Mouse (Mus musculus) midbrain, embryonic 12.5 days (tissue): ENCODE results near the gene Samd8. TPM values are rescaled to one million over a fixed set of nuclear protein-coding genes. Genes with fewer than 3 reads are reported as not detected.

Source experiments
- ATAC-seq: fragments of 200-750 bp; cut with Nextera tagmentation; 2 replicates; pipeline ENCODE4 v1.8.0; 2017; ENCODE audit warnings: low read depth, moderate TSS enrichment, moderate library complexity; ENCODE audit not compliant: low FRiP score
- H3K27ac ChIP-seq: fragments of 300-500 bp; sonication (generic); replicated peaks from 2 replicates; pipeline ENCODE4 v1.5.1; 2016; ENCODE audit warnings: mild to moderate bottlenecking
- H3K27me3 ChIP-seq: fragments of 300-500 bp; sonication (generic); 2 replicates; pipeline ENCODE4 v1.6.1; 2016; ENCODE audit warnings: mild to moderate bottlenecking
- H3K36me3 ChIP-seq: fragments of 300-500 bp; sonication (generic); 2 replicates; pipeline ENCODE4 v1.6.1; 2016
- H3K4me1 ChIP-seq: fragments of 300-500 bp; sonication (generic); 2 replicates; pipeline ENCODE4 v1.6.1; 2016
- H3K4me2 ChIP-seq: fragments of 300-500 bp; sonication (generic); replicated peaks from 2 replicates; pipeline ENCODE4 v1.6.1; 2016; ENCODE audit warnings: mild to moderate bottlenecking, moderate library complexity
- H3K4me3 ChIP-seq: fragments of 300-500 bp; sonication (generic); 2 replicates; pipeline ENCODE4 v1.5.1; 2016; ENCODE audit warnings: mild to moderate bottlenecking
- H3K9ac ChIP-seq: fragments of 300-500 bp; sonication (generic); replicated peaks from 2 replicates; pipeline ENCODE4 v1.6.1; 2016; ENCODE audit warnings: mild to moderate bottlenecking, moderate library complexity
- H3K9me3 ChIP-seq: fragments of 300-500 bp; sonication (generic); 2 replicates; pipeline ENCODE4 v1.6.1; 2016; ENCODE audit warnings: mild to moderate bottlenecking
- WGBS: fragments of 180-500 bp; shearing (Covaris S2); methylation state at CpG from one replicate; pipeline ENCODE4 v1.1.7; 2016; 5-methylcytosine and 5-hydroxymethylcytosine counted together
- polyA plus RNA-seq: library from polyadenylated mRNA; unstranded; fragments of >200 nt; fragmentation: Nextera tagmentation; extraction: Ambion mirVana; gene quantifications from 2 replicates; pipeline ENCODE4 v1.2.1, GENCODE M21; 2016

Samd8 gene
- polyA plus RNA-seq, 1 experiment from 2014 or later: 14.3 TPM

DNA sequence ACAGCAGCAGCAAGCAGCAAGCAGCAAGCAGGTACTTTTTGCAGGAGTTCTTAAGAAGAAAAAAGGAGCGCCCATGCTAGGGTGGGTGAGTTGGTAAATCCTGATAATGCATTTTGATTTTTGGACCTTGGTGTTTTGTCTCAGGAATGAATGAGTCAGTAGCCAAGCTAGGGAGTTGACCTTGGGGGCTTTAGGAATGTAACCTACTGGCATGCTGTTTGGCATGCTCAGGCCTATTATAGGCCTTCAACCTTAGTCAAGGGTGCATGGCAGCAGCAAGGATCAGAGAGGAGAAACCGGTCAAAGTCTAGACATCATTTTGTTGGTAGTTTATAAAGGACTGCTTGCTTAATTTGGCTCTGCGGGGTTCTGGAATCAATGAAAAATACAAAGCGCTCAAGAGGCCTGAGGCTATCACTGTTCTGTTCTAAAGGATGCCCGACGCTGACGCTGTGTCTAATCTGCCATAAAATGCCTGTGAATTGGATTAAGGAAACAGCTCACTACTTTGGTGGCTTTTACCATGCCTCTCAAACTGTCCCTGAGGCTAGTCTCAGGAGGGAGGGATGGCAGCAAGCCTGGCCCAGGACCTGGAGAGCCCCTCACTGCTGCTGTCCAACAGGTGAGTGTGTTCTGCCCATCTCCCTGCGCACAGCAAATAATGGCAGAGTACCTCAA, 28.2 kb upstream of the Samd8 start:
- Histone ChIP-seq H3K27me3 (peaks cover 31% of the 10 kb centered on the region), H3K4me3 (no peak overlapping the region), H3K36me3 (no peaks in the 10 kb centered on the region), H3K27ac (no peak overlapping the region), H3K9me3 (0 out of 2 replicates have a peak, but pooled peaks cover 5% of the 10 kb centered on the region), H3K9ac (no peak overlapping the region), H3K4me1 (peaks cover 15% of the 10 kb centered on the region), H3K4me2 (no peak overlapping the region)
- ATAC-seq: no peak
- WGBS: 39% methylated on average over 8 of the region's 8 CpGs

DNA sequence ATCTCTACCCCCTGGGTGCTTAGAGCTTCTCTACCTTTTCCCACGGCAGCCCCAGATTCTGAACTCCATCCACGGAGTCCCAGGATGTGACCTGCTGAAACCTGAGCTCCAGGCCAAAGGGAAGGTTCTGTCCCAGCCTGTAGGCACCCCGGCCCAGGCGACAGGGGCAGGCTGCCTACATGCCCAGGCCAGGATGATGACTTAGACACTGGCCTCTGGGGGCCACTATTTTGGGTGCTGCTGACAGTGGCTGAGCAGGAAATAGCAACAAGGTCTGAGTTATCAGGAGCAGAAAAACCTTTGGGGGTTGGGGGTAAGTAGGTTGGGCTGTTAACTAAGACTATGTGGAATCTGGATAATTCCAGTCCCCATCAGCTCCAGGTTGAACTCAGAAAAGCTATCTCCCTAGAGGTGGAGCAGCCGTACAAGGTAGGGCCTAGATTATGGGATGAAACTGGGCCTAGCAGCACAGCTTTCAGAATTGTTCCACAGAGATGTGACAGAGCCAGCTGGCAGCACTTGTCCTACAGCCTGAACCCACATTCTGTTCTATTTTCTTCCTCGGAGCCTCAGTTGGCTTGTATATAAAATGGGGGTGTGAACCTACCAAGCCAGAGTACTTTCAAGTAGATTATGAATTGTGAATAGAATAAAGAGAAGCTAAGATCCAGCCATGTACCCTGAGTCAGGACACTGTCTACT, 21.1 kb upstream of the Samd8 start:
- WGBS: 88% methylated on average over 6 of the region's 6 CpGs
- Histone ChIP-seq H3K27ac (no peak overlapping the region), H3K9me3 (0 out of 2 replicates have a peak, but pooled peaks cover 4% of the 10 kb centered on the region), H3K4me1 (no peaks in the 10 kb centered on the region), H3K4me3 (no peak overlapping the region), H3K9ac (no peak overlapping the region), H3K27me3 (peaks cover 17% of the 10 kb centered on the region), H3K4me2 (no peak overlapping the region), H3K36me3 (no peaks in the 10 kb centered on the region)
- no peak for ATAC-seq

- Histone ChIP-seq H3K9ac (no peak overlapping the region), H3K27ac (no peak overlapping the region), H3K4me3 (no peak overlapping the region), H3K4me2 (no peak overlapping the region), H3K4me1 (no peaks in the 10 kb centered on the region), H3K27me3 (peaks cover 9% of the 10 kb centered on the region; the same call in 1 of the 2 replicates), H3K36me3 (no peaks in the 10 kb centered on the region), H3K9me3 (0 out of 2 replicates have a peak, but pooled peaks cover 4% of the 10 kb centered on the region)
- ATAC-seq: no peak
- 96% methylated on average over 4 of the region's 4 CpGs for WGBS
These were observed 20.4 kb upstream of the Samd8 start for GRCm38 (mm10) chr14:21729936-21730335.

DNA sequence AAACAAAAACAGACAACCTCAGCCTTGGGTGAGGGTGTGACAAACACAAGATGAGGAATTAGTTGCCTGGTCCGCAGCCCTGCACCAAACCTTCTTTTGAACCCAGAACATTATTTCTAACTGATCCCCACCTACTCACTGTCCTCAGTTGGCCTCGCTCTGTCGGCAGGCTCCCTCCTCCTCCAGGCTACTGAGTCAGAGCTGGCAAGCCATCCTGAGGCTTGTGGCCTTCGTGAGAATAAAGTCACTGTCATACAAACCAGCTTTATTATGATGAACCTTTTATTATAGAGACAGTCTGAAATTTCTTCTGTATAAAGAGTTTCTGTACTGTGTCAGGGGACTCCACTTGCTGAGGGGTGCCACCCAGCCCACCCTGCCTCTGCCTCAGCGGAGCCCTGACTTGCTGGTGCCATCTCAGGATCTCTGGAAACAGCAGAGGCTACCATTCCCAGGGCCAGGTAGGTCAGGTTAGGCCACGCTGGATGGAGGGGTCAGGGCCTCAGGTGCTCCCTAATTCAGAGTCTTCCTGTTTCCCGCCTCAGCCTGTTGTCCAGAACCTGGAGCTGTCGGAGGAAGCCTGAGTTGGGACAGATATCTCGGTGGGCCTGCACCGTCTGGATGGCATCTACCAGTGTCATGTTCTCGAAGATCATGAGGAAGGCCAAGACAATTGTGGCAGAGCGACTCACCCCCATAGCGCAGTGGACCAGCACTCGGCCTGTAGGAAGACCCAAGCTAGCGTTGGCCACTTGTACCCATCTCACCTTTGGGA, 17.0 kb upstream of the Samd8 start:
- no peaks in the 10 kb centered on the region for H3K36me3 ChIP-seq
- 95% methylated on average over 15 of the region's 15 CpGs for WGBS
- no peaks in the 10 kb centered on the region for H3K4me1 ChIP-seq
- no peak overlapping the region for H3K4me2 ChIP-seq
- H3K9me3 ChIP-seq: 0 out of 2 replicates have a peak, but pooled peaks cover 4% of the 10 kb centered on the region
- H3K9ac ChIP-seq: no peak overlapping the region
- H3K27me3 ChIP-seq: no peaks in the 10 kb centered on the region
- no peak overlapping the region for H3K4me3 ChIP-seq
- no peak for ATAC-seq
- H3K27ac ChIP-seq: no peak overlapping the region

DNA sequence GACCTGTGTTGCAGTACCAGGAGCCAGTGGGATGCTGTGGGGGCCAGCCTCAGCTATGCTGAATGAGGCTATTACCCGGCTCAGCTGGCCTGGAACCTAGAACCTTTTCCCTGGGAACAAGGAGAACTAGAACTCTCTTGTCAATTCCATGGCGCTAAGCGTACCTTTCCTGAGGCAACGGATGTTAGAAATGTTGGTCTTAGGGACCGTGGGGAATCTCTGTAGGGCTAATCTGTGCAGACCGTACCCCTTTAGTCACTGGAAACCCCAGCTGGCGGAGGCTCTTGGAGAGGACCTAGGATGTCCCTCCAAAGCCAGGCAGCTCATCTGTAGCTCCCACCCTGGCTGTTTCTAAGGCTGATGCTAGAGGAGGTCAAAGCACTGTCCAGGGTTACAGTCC, 10.0 kb upstream of the Samd8 start:
- no peaks in the 10 kb centered on the region for H3K36me3 ChIP-seq
- no peak overlapping the region for H3K4me2 ChIP-seq
- 95% methylated on average over 7 of the region's 7 CpGs for WGBS
- no peak overlapping the region; the same call in 1 of the 2 replicates for H3K9ac ChIP-seq
- H3K27ac ChIP-seq: no peak overlapping the region
- no peak for ATAC-seq
- H3K4me3 ChIP-seq: no peak overlapping the region
- no peaks in the 10 kb centered on the region for H3K9me3 ChIP-seq
- H3K4me1 ChIP-seq: no peaks in the 10 kb centered on the region
- H3K27me3 ChIP-seq: peaks cover 7% of the 10 kb centered on the region; the same call in 1 of the 2 replicates

GRCm38 (mm10) chr14:21741314-21741713, 9.0 kb upstream of the Samd8 start:
- no peak for ATAC-seq
- H3K9me3 ChIP-seq: no peaks in the 10 kb centered on the region
- H3K4me3 ChIP-seq: no peak overlapping the region
- no peaks in the 10 kb centered on the region for H3K4me1 ChIP-seq
- H3K27me3 ChIP-seq: peaks cover 7% of the 10 kb centered on the region; the same call in 1 of the 2 replicates
- no peak overlapping the region for H3K4me2 ChIP-seq
- 92% methylated on average over 3 of the region's 3 CpGs for WGBS
- H3K36me3 ChIP-seq: no peaks in the 10 kb centered on the region
- H3K9ac ChIP-seq: no peak overlapping the region
- H3K27ac ChIP-seq: no peak overlapping the region

DNA sequence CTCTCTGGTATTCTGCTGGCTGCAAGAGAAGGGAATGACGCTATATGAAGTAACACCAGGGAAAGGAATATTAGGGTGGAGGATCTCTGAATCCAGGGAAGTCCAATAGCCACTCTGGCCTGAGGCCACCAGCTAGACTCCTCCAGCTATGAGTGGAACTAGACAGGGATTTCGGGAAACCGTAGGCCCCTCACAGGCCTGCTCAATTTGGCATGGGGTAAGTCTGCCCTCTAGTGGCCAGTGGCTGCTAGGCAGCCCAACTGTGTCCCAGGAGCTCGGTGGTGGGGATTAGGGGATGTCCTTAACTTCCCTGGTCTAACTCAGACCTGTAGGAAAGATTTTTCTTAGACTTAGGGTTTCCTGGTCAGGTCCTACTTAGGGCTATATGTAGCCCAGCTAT, 8.5 kb upstream of the Samd8 start:
- Histone ChIP-seq H3K4me3 (no peak overlapping the region), H3K4me1 (no peaks in the 10 kb centered on the region), H3K36me3 (no peaks in the 10 kb centered on the region), H3K4me2 (no peak overlapping the region), H3K9me3 (no peaks in the 10 kb centered on the region), H3K9ac (no peak overlapping the region), H3K27ac (no peak overlapping the region), H3K27me3 (peaks cover 7% of the 10 kb centered on the region; the same call in 1 of the 2 replicates)
- peak; percentile 82 for ATAC-seq
- WGBS: 11% methylated on average over 4 of the region's 4 CpGs

DNA sequence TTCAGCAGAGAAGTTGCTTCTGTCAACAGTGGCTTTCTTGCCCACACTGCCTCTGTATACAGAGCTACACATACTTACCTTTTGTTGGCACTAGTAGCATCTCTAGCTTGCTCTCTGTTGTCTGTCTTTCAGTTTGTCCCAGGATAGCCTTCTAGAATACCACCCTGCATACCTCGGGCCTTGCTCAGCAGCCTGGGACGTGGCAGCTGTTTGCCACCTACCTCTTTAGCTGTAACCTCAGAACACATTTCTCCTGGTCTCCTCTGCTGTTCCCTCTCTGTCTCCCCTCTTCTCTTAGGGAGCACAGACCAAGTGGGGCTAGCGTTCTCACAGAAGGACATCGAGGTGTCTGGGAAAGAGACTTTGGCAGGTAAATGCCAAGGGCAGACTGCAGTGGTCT, 7.9 kb upstream of the Samd8 start:
- Histone ChIP-seq H3K36me3 (no peaks in the 10 kb centered on the region), H3K27me3 (peaks cover 7% of the 10 kb centered on the region; the same call in 1 of the 2 replicates), H3K9me3 (no peaks in the 10 kb centered on the region), H3K4me3 (no peak overlapping the region), H3K4me2 (no peak overlapping the region), H3K27ac (no peak overlapping the region), H3K9ac (no peak overlapping the region), H3K4me1 (no peaks in the 10 kb centered on the region)
- WGBS: 93% methylated on average over 4 of the region's 4 CpGs
- ATAC-seq: no peak

DNA sequence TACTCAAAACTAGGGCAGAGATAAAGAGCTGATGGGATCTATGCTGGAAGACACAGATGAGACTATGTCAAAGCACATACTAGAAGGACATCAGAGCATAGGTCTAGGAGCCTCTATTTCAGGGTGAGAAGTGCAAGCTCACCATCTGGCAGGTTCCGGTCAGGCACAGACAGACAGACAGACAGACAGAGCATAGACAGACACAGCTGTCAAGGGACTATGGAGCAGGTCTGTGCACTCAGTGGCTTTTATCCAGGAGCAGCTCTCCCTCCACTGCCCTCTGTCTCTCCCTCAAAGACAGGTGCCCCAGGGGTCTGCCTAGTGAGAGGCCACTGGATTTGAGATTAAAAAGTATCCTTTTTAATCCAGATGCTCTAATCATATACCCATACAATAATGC, 6.2 kb upstream of the Samd8 start:
- H3K4me1 ChIP-seq: no peaks in the 10 kb centered on the region
- no peak overlapping the region for H3K4me3 ChIP-seq
- H3K9me3 ChIP-seq: no peaks in the 10 kb centered on the region
- WGBS: 92% methylated on average over 1 of the region's 1 CpGs
- no peaks in the 10 kb centered on the region for H3K36me3 ChIP-seq
- no peak overlapping the region for H3K4me2 ChIP-seq
- H3K27ac ChIP-seq: no peak overlapping the region
- peaks cover 7% of the 10 kb centered on the region; the same call in 1 of the 2 replicates for H3K27me3 ChIP-seq
- no peak for ATAC-seq
- H3K9ac ChIP-seq: no peak overlapping the region

DNA sequence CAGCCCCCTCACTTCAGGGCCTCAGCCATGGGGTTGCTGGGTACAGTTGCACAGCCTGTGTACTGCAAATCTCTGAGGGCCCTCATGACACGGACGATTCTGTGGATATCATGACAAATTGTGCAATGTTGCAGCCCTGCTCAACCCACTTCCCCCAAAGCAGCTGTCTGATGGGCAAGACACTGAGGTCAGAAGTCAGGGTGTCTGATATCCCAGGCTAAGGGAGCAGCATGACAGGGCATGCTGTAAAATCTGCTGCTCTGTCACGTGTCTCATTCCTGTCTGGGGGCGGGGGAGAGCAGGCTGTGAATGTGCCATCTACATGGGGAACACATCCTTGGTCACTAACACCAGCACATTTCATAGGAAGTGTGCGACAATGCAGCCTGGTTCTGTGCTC, 5.2 kb upstream of the Samd8 start:
- Histone ChIP-seq H3K9ac (no peak overlapping the region), H3K27me3 (peaks cover 7% of the 10 kb centered on the region; the same call in 1 of the 2 replicates), H3K4me3 (no peak overlapping the region), H3K36me3 (no peaks in the 10 kb centered on the region), H3K27ac (no peak overlapping the region), H3K9me3 (no peaks in the 10 kb centered on the region), H3K4me1 (no peaks in the 10 kb centered on the region), H3K4me2 (no peak overlapping the region)
- no peak for ATAC-seq
- WGBS: 80% methylated on average over 5 of the region's 5 CpGs

DNA sequence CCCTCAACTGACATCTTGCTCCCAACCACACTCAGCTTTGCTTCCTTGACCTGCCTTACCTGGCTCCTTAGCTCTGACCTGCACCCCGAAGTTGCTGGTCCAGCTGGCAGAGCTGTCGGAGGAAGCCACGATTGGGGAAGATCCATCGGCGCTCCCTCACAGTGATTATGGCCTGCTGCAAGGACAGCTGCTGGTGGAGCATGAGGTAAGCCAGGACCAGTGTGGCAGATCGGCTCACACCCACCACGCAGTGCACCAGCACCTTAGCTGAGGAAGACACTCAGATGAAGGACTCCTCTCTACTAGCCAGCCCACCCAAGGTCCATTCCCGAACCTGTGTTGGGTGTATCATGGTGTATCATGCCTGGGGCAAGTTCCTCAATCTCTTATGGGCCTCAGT, 4.1 kb upstream of the Samd8 start:
- Histone ChIP-seq H3K36me3 (no peaks in the 10 kb centered on the region), H3K9ac (no peak overlapping the region), H3K4me1 (0 out of 2 replicates have a peak, but pooled peaks cover 3% of the 10 kb centered on the region), H3K4me3 (no peak overlapping the region), H3K27me3 (peaks cover 7% of the 10 kb centered on the region; the same call in 1 of the 2 replicates), H3K4me2 (no peak overlapping the region), H3K9me3 (no peaks in the 10 kb centered on the region), H3K27ac (no peak overlapping the region)
- ATAC-seq: no peak
- WGBS: 94% methylated on average over 8 of the region's 8 CpGs

DNA sequence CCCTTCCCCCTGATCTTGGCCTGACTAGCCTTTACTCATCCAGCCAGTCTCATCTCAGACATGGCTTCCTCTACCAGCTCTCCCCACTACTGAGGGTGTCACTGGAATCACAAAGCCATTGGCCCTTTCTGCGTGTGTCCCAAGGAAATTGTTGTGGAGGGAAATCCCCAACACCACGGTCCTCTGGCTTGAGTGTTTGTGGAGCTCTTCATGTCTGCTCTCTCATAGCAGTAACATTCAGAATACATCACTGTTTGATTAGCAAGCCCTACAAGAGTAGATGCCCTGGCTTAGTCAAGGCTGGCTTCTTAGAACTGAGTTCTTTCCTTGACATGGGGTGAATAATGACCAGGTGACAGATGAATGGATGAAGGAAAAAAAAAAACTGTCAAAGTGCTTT, 3.5 kb upstream of the Samd8 start:
- no peak for ATAC-seq
- H3K27ac ChIP-seq: no peak overlapping the region
- H3K4me2 ChIP-seq: no peak overlapping the region
- H3K27me3 ChIP-seq: peaks cover 7% of the 10 kb centered on the region; the same call in 1 of the 2 replicates
- peaks cover 9% of the 10 kb centered on the region for H3K4me1 ChIP-seq
- H3K9me3 ChIP-seq: no peaks in the 10 kb centered on the region
- no peaks in the 10 kb centered on the region for H3K36me3 ChIP-seq
- H3K4me3 ChIP-seq: no peak overlapping the region
- H3K9ac ChIP-seq: no peak overlapping the region
- 85% methylated on average over 2 of the region's 2 CpGs for WGBS
